Mouse (Mus musculus): ENCODE measurements around the gene Slc7a6os. TPM values are rescaled to one million over a fixed set of nuclear protein-coding genes. Genes with fewer than 3 reads are reported as not detected.
A peak's percentile ranks its signal among the peaks of the same experiment; 100 is the strongest.
"Not testable (repeated sequence)": the region's sequence is repeated elsewhere in the genome, so short reads cannot be mapped to it uniquely, and the experiment has no call there.

Gene Slc7a6os
- polyA plus RNA-seq, 1 experiment from 2014 or later, result 36.2 TPM

DNA sequence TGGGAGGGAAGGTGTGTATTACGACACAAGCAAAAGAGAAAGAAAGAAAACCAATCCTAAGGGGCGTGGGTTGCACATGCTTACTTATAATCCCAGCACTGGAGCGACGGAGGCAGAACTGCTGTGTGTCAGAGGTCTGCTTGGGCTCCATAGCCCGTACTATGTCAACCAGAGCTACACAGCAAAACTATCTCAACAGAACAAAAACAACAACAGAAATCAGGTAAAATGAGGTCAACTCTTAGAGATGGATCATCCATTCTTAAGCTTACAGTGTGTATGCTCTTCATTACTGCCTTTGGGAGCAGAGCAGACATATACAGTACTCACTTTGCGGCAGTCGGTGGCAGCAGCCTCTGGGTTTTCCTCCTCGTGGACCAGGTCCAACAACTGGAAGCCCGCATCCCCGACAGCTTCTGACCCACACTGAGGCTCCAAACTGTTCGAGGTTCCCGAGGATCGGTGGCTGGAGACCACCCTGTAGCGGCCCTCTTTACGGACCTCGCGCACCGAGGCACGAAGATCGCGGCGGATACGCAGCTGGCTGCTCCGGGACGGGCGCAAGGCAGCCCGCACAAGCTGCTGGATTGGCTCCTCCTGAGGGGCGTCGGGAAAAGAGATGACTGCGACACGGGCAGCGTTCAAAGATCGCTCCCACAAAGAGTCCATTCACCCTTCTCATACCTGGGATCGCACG, 552 bp downstream of the Slc7a6os start:
- Histone ChIP-seq H3K27ac (peak overlapping the region; percentile 92), H3K4me3 (peak overlapping the region; percentile 60), H3K9me3 (no peaks in the 10 kb centered on the region), H3K4me1 (peaks cover 25% of the 10 kb centered on the region), H3K36me3 (replicated peaks) (peaks cover 3% of the 10 kb centered on the region; the same call in 1 of the 2 replicates), H3K4me2 (peak overlapping the region; percentile 80), H3K27me3 (replicated peaks) (no peaks in the 10 kb centered on the region), H3K9ac (peak overlapping the region; percentile 80)
- under 1% methylated on average over 35 of the region's 35 CpGs for WGBS
- peak; percentile 81 for ATAC-seq (replicated peaks)

DNA sequence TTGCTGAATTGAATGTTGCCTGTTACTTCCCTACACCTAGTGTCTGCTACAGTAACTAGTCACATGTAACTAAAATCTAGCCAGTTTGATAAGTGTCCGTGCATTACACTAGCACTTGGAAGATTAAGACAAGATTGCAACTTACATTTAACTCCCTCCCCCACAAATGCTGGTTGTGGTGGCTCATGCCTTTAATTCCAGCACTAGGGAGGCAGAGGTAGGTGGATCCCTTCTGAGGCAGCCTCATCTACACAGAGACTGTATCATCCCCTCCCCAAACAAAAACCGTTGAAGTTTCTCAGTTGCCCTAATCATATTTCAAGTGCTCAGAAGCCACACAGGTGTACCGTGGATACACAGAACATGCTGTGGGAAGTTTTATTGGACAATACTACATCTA, 11.1 kb downstream of the Slc7a6os start:
- H3K4me2 ChIP-seq; H3K27me3 ChIP-seq (replicated peaks); H3K4me1 ChIP-seq; ATAC-seq (replicated peaks); H3K4me3 ChIP-seq; H3K9ac ChIP-seq; H3K27ac ChIP-seq; H3K9me3 ChIP-seq: not testable (repeated sequence)
- peaks cover 60% of the 10 kb centered on the region for H3K36me3 ChIP-seq (replicated peaks)
- 90% methylated on average over 3 of the region's 3 CpGs for WGBS

DNA sequence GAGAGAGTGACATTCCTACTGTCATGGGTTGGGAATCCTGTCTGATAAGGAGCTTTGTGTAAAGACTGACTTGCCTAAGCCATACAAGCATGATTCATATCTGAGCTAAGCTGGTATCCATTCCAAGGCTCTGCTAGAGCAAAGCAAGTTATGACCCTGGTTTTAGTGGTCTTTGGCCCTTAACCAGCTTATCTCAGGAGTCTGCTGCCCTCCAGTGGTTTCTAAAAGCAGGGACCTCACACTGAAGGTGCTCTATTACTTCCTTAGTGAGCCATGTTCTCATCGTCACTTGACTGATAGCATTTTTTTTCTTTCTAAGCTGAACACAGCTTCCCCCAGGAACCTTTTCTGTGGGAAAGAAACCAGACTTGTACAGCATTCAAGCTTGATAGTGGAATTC, 12.0 kb downstream of the Slc7a6os start:
- H3K27ac ChIP-seq, result no peak overlapping the region
- WGBS, result 12% methylated on average over 1 of the region's 1 CpGs
- no peaks in the 10 kb centered on the region for H3K4me1 ChIP-seq
- ATAC-seq (replicated peaks), result no peak
- H3K27me3 ChIP-seq (replicated peaks), result no peaks in the 10 kb centered on the region
- no peak overlapping the region for H3K9ac ChIP-seq
- no peaks in the 10 kb centered on the region for H3K9me3 ChIP-seq
- no peak overlapping the region for H3K4me2 ChIP-seq
- H3K4me3 ChIP-seq, result no peak overlapping the region
- peaks cover 62% of the 10 kb centered on the region for H3K36me3 ChIP-seq (replicated peaks)

DNA sequence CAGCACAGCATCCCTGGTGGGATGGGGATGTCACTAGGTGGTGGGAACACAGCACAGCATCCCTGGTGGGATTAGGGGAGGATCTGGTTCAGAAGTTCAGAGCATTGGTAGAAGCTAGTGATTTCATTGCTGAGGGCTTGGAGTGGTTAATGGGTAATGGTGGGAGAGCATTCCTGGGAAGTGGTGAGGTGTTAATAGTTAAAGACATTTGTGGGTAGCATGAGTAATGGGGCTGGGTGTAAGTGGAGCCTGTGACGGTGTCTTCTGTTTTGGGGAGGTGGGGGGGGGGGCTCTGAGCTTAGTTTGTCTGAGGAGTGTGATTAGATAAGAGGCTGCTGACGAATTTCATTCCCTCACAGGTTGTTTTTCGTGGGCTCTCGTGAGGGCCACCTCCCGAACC, 16.7 kb downstream of the Slc7a6os start:
- WGBS, result 95% methylated on average over 5 of the region's 5 CpGs
- Histone ChIP-seq H3K4me1 (no peaks in the 10 kb centered on the region), H3K4me2 (no peak overlapping the region), H3K27ac (no peak overlapping the region), H3K9me3 (no peaks in the 10 kb centered on the region), H3K36me3 (replicated peaks) (peaks cover 48% of the 10 kb centered on the region), H3K9ac (no peak overlapping the region), H3K4me3 (no peak overlapping the region), H3K27me3 (replicated peaks) (no peaks in the 10 kb centered on the region)
- no peak for ATAC-seq (replicated peaks)

DNA sequence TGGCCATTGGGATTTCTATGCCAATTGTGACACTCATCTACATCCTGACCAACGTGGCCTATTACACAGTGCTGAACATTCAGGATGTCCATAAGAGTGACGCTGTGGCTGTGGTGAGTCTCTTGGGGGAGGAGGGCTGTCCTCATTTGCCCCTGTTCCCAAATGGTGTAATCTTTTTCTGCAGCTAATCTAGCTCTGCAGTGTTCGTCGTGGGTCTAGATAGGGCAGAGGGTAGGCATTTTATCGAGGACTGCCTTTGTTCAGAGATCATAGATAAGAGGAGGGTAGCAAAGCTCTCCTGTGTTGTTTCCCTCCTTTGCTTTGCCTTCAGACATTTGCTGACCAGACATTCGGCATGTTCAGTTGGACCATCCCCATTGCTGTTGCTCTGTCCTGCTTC, 17.6 kb downstream of the Slc7a6os start:
- Histone ChIP-seq H3K36me3 (replicated peaks) (peaks cover 44% of the 10 kb centered on the region), H3K4me3 (no peak overlapping the region), H3K9me3 (no peaks in the 10 kb centered on the region), H3K27ac (no peak overlapping the region), H3K27me3 (replicated peaks) (no peaks in the 10 kb centered on the region), H3K9ac (no peak overlapping the region), H3K4me1 (no peaks in the 10 kb centered on the region), H3K4me2 (no peak overlapping the region)
- WGBS, result 94% methylated on average over 6 of the region's 6 CpGs
- ATAC-seq (replicated peaks), result no peak

DNA sequence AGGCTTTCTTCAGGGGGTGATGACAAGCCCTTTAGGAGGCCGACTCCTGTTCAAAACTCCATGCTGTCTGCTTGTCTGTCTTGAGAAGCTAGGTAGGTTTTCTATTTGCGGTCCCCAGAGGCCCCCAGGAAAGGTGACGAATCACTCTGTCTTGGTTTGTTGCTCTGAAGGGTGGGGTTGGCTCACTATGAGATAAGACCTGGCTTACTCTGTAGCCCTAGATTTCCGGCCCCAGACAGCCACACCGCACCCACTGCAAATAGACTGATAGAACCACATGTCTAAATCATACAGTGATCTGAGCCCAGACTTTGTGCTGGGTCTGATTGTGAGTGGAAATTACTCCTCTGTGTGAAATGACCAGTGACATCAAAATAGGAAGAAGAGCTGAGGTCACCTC, 19.1 kb downstream of the Slc7a6os start:
- Histone ChIP-seq H3K4me3 (no peak overlapping the region), H3K4me1 (no peaks in the 10 kb centered on the region), H3K9ac (no peak overlapping the region), H3K27ac (no peak overlapping the region), H3K9me3 (no peaks in the 10 kb centered on the region), H3K36me3 (replicated peaks) (peaks cover 39% of the 10 kb centered on the region), H3K4me2 (no peak overlapping the region), H3K27me3 (replicated peaks) (no peaks in the 10 kb centered on the region)
- 94% methylated on average over 5 of the region's 5 CpGs for WGBS
- no peak for ATAC-seq (replicated peaks)

DNA sequence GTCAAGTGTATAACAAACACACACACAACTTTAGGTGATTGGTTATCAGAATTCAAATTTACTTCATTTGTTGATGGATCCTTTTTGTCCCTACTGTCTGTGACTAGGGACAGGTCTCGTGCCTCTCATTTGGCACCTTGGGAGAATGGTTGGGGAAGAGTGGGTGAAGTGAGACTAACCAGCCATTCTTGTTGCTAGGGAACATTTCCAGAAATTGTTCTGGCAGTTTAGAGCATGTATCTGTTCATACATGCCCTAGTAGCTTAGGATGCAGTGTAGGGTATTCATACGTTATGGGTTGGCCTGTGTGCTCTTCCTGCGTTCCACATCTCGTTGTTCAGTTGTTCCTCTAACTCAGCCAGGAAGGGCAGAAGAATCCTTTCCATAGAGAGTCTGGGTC, 21.6 kb downstream of the Slc7a6os start:
- Histone ChIP-seq H3K9ac (no peak overlapping the region), H3K36me3 (replicated peaks) (peaks cover 17% of the 10 kb centered on the region)
- 95% methylated on average over 4 of the region's 4 CpGs for WGBS

DNA sequence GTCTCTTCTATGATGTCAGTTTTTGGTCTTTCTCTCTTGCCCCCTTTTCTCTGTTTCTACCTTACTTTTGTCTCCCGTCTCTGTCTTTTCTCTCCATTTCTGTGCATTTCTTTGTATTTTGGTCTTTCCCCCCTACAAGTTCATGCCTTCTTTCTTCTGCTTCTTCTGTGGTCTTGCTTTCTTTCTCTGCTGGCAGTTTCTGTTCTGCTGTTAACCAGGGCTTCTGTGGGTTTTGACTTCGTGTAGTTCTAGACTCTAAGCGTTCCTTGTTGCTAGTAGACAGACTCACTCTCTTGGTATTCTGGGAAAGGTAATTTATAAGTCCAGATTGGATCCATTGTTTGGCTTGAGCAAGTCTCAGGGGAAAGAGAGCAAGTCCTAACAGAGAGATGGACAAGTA, 24.3 kb downstream of the Slc7a6os start:
- no peaks in the 10 kb centered on the region for H3K9me3 ChIP-seq
- H3K27ac ChIP-seq, result no peak overlapping the region
- H3K4me2 ChIP-seq, result no peak overlapping the region
- peaks cover 12% of the 10 kb centered on the region; the same call in 1 of the 2 replicates for H3K36me3 ChIP-seq (replicated peaks)
- WGBS, result 93% methylated on average over 3 of the region's 3 CpGs
- no peaks in the 10 kb centered on the region for H3K27me3 ChIP-seq (replicated peaks)
- ATAC-seq (replicated peaks), result no peak
- H3K4me3 ChIP-seq, result no peak overlapping the region
- H3K4me1 ChIP-seq, result no peaks in the 10 kb centered on the region
- no peak overlapping the region for H3K9ac ChIP-seq

More for the DNA sequence above, 21.6 kb downstream of the Slc7a6os start:
- Histone ChIP-seq H3K4me2 (no peak overlapping the region), H3K27ac (no peak overlapping the region), H3K27me3 (replicated peaks) (no peaks in the 10 kb centered on the region), H3K4me1 (no peaks in the 10 kb centered on the region), H3K4me3 (no peak overlapping the region), H3K9me3 (no peaks in the 10 kb centered on the region)
- ATAC-seq (replicated peaks), result no peak

DNA sequence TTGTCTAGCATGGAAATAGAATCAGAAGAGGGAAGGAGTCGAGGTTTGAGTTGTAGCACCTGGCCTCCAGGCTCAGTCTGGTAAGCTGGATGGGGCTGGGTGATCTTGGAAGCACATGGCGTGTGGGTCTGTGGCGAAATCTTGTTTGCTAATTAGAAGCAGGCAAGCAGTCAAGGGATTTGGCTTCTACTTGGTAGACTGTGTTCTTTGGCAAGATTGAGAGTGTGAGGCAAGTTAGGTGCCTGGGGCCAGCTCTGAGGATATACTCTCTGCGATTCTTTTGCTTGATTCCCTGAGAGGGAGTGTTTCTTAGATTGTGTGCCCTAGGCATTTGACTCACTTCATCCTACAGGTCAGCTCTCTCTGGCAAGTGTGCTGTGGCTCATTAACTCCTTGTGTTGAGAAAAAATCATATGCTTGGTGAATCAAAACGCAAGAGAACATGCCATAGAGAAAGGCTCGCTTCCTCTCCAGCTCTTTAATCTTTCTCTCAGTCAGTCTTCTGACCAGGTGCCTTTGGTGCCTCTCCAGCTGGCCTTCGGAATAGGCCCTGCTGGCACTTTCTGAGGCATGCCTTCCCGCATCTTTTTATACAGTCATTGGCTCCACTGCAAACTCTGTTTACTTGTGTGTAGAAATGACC, 25.0 kb downstream of the Slc7a6os start:
- Histone ChIP-seq H3K27ac (no peak overlapping the region), H3K4me3 (no peak overlapping the region), H3K36me3 (replicated peaks) (peaks cover 12% of the 10 kb centered on the region; the same call in 1 of the 2 replicates), H3K4me1 (no peaks in the 10 kb centered on the region), H3K4me2 (no peak overlapping the region), H3K9ac (no peak overlapping the region), H3K27me3 (replicated peaks) (no peaks in the 10 kb centered on the region), H3K9me3 (no peaks in the 10 kb centered on the region)
- WGBS, result 90% methylated on average over 8 of the region's 8 CpGs
- no peak for ATAC-seq (replicated peaks)

DNA sequence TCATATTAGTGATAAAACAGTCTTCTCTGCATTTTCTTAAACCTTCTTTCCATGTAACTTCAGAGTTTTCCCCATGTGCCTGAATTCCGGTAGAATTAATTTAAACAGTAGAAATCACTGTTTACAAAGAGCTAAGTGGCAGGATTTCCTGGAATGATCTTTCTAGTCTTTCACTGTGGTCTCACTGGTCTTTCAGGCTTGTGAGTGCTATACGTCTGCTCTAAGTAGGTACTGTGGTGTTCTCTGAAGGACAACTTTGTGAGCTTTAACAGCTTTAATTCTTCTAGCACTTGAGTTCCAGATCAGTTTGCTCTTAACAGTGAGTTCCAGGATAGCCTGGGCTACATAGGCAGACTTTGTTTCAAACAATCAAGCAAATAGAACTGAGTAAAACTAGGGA, 32.3 kb downstream of the Slc7a6os start:
- Histone ChIP-seq H3K4me1 (peaks cover 9% of the 10 kb centered on the region; the same call in 1 of the 2 replicates), H3K4me2 (no peak overlapping the region), H3K4me3 (no peak overlapping the region), H3K36me3 (replicated peaks) (no peaks in the 10 kb centered on the region; the same call in 1 of the 2 replicates), H3K27me3 (replicated peaks) (no peaks in the 10 kb centered on the region), H3K9ac (no peak overlapping the region), H3K9me3 (no peaks in the 10 kb centered on the region), H3K27ac (no peak overlapping the region)
- no peak for ATAC-seq (replicated peaks)
- 74% methylated on average over 2 of the region's 2 CpGs for WGBS

DNA sequence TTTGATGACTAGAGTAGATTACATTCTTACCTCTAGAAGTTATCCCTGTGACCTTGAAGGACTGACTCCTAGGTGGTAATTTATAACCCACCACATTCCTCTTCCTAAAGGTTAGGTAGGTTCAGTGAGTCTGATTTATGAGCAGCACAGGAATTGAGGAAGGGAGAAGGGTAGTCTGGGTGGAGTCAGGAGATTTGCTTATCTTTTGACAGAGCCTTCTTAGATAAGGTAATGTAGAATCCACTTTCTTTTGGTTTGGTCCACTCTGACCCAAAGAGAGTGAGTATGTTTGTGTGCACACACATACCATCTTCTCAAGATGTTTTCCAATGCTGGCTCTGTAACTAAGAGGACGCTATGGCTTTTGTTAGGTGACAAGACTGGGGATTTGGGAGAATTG, 33.1 kb downstream of the Slc7a6os start:
- Histone ChIP-seq H3K9ac (no peak overlapping the region), H3K9me3 (no peaks in the 10 kb centered on the region), H3K4me2 (no peak overlapping the region), H3K27ac (no peak overlapping the region), H3K4me1 (peaks cover 9% of the 10 kb centered on the region; the same call in 1 of the 2 replicates), H3K27me3 (replicated peaks) (no peaks in the 10 kb centered on the region), H3K36me3 (replicated peaks) (no peaks in the 10 kb centered on the region), H3K4me3 (no peak overlapping the region)
- 70% methylated on average over 1 of the region's 1 CpGs for WGBS
- no peak for ATAC-seq (replicated peaks)

DNA sequence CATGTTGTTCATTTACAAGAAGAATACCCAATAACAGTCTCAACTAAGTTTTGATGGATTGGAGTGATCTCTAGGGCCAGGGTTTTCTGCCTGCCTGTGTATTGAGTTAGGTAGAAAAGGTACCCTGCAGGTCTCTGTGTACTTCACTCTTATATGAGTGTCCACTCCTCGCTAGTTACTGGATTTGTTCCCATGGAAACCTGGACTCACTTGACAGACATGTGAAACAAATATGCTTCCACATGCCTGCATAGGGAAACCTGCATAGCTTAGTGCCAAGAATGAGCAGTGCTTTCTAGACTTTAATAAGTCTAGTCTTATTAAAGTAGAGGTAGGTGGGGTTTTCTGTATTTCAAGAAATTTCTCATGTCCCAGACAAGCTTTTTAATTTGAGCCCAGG, 33.8 kb downstream of the Slc7a6os start:
- H3K27ac ChIP-seq, result no peak overlapping the region

DNA sequence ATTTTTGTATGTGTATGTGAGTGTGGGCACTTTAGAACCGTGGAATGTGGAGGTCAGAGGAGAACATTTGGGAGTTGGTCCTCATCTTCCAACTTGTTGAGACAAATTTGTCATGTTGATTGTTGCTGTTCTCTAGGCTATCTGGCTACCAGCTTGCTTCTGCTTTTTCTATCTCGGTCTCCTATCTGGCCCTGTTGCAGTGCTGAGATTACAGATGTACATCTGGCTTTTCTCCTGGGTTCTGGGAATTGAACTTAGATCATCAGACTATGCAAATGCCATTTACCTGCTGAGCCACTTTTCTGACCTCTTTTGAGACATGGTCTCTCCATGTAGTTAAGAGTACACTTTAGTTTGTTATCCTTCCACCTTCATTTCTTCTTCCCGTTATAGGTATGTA, 37.2 kb downstream of the Slc7a6os start:
- ATAC-seq (replicated peaks), result no peak
- no peaks in the 10 kb centered on the region for H3K27me3 ChIP-seq (replicated peaks)
- H3K9me3 ChIP-seq, result no peaks in the 10 kb centered on the region
- H3K4me2 ChIP-seq, result no peak overlapping the region
- H3K9ac ChIP-seq, result no peak overlapping the region
- peaks cover 19% of the 10 kb centered on the region for H3K4me1 ChIP-seq
- H3K4me3 ChIP-seq, result no peak overlapping the region
- WGBS, result 96% methylated on average over 3 of the region's 3 CpGs
- H3K36me3 ChIP-seq (replicated peaks), result no peaks in the 10 kb centered on the region
- no peak overlapping the region for H3K27ac ChIP-seq

More for the DNA sequence above, 33.8 kb downstream of the Slc7a6os start:
- H3K9ac ChIP-seq, result no peak overlapping the region
- H3K4me3 ChIP-seq, result no peak overlapping the region
- no peak overlapping the region for H3K4me2 ChIP-seq
- no peak for ATAC-seq (replicated peaks)
- H3K36me3 ChIP-seq (replicated peaks), result no peaks in the 10 kb centered on the region
- 12% methylated on average over 1 of the region's 1 CpGs for WGBS
- H3K27me3 ChIP-seq (replicated peaks), result no peaks in the 10 kb centered on the region
- H3K9me3 ChIP-seq, result no peaks in the 10 kb centered on the region
- peaks cover 9% of the 10 kb centered on the region; the same call in 1 of the 2 replicates for H3K4me1 ChIP-seq
